Mouse (Mus musculus) myocyte (in vitro differentiated cells): ENCODE data around the gene Tgfb3.

Experiments
- CEBPB ChIP-seq: IDR thresholded peaks from 2 replicates; pipeline ENCODE4 v1.6.1; 2011; ENCODE audit warnings: mild to moderate bottlenecking, moderate library complexity; ENCODE audit not compliant: poor library complexity, insufficient read depth, severe bottlenecking
- E2F4 ChIP-seq: IDR thresholded peaks from one replicate; pipeline ENCODE4 v1.6.1; 2011; ENCODE audit warnings: mild to moderate bottlenecking, control low read depth, moderate library complexity; ENCODE audit not compliant: insufficient read depth
- MAX ChIP-seq: IDR thresholded peaks from one replicate; pipeline ENCODE4 v1.6.1; 2011; ENCODE audit warnings: low read depth, mild to moderate bottlenecking, control low read depth
- MYOD1 ChIP-seq, 3 experiments: IDR thresholded peaks; one replicate each; pipeline ENCODE4 v1.6.1; 2011; ENCODE audit warnings: control low read depth in 2 of 3, low read depth in 2 of 3, mild to moderate bottlenecking in 2 of 3, moderate library complexity in 1 of 3; ENCODE audit not compliant: insufficient read length in 2 of 3, control insufficient read depth in 1 of 3
- MYOG ChIP-seq, 3 experiments: IDR thresholded peaks; one replicate each; pipeline ENCODE4 v1.6.1; 2011; ENCODE audit warnings: control low read depth in 2 of 3, low read depth in 2 of 3, mild to moderate bottlenecking in 2 of 3; ENCODE audit not compliant: insufficient read length in 2 of 3, control insufficient read depth in 1 of 3, insufficient read depth in 1 of 3
- POLR2A ChIP-seq: IDR thresholded peaks from one replicate; pipeline ENCODE4 v1.6.1; 2011; ENCODE audit warnings: low read depth, mild to moderate bottlenecking, control low read depth, moderate library complexity; ENCODE audit not compliant: insufficient read length
- POLR2AphosphoS2 ChIP-seq: IDR thresholded peaks from one replicate; pipeline ENCODE4 v1.6.1; 2011; ENCODE audit warnings: low read depth, control low read depth; ENCODE audit not compliant: insufficient read length
- REST ChIP-seq: IDR thresholded peaks from one replicate; pipeline ENCODE4 v1.6.1; 2011; ENCODE audit warnings: mild to moderate bottlenecking, control low read depth, moderate library complexity; ENCODE audit not compliant: insufficient read depth, insufficient read length
- SRF ChIP-seq: IDR thresholded peaks from one replicate; pipeline ENCODE4 v1.6.1; 2011; ENCODE audit warnings: low read depth; ENCODE audit not compliant: control insufficient read depth, insufficient read length
- TCF12 ChIP-seq: IDR thresholded peaks from one replicate; pipeline ENCODE4 v1.6.1; 2011; ENCODE audit warnings: mild to moderate bottlenecking, control low read depth; ENCODE audit not compliant: poor library complexity, insufficient read depth, severe bottlenecking
- TCF3 ChIP-seq: IDR thresholded peaks from one replicate; pipeline ENCODE4 v1.6.1; 2011; ENCODE audit warnings: low read depth, control low read depth; ENCODE audit not compliant: insufficient read length
- USF1 ChIP-seq: IDR thresholded peaks from one replicate; pipeline ENCODE4 v1.6.1; 2011; ENCODE audit warnings: low read depth, mild to moderate bottlenecking, control low read depth, moderate library complexity

- TF ChIP-seq MYOD1 (IDR thresholded peaks at IDR 0.05; ENCODE audit: control insufficient read depth in 1 of 3, insufficient read length in 2 of 3, low read depth in 2 of 3) = no peak
- no peak for TF ChIP-seq POLR2A
- TF ChIP-seq POLR2AphosphoS2 = no peak
- no peak for TF ChIP-seq USF1
- TF ChIP-seq MYOG (IDR thresholded peaks at IDR 0.05; ENCODE audit: control insufficient read depth in 1 of 3, insufficient read depth in 1 of 3, insufficient read length in 2 of 3, low read depth in 2 of 3) = no peak
- TF ChIP-seq TCF12 = no peak
- no peak for TF ChIP-seq TCF3
- TF ChIP-seq MAX = no peak
- no peak for TF ChIP-seq SRF
- TF ChIP-seq E2F4 = no peak
- TF ChIP-seq CEBPB = no peak
- no peak for TF ChIP-seq REST
Observed at GRCm38 (mm10) chr12:86102686-86103085, 23.8 kb upstream of the Tgfb3 start.
